Mouse (Mus musculus): ENCODE data around the gene Syce2.

- TF ChIP-seq CTCF (IDR thresholded peaks at IDR 0.05; ENCODE audit: insufficient read depth, low read length) (no peak), POLR2A (IDR thresholded peaks at IDR 0.05; ENCODE audit: borderline replicate concordance, extremely low read depth, low read depth, low read length) (no peak)
Observed at GRCm38 (mm10) chr8:84901071-84901470, 29.2 kb downstream of the Syce2 start.

Measured in lung, adult 2 months (tissue).